Comparison of ENCODE assay signal across 7 mouse cellular contexts in genomic region chr8:84004533-84005201, GRCm38 (mm10). TPM values are rescaled to one million over a fixed set of nuclear protein-coding genes. Genes with fewer than 3 reads are reported as not detected.
DNase-seq lines count a peak whose midpoint lies in the region; ATAC-seq lines count a peak whose summit lies in the region.

No protein-coding gene starts in this region.

- DNase-seq in adrenal gland, postnatal 10 days = peak; percentile 96
- peak; percentile 94 for DNase-seq in embryonic facial prominence, embryonic 10.5 days (ENCODE audit: low spot score)
- DNase-seq in kidney, adult 11 months = peak; percentile 96
- peak; percentile 92 for DNase-seq in limb, embryonic 10.5 days (ENCODE audit: low spot score)
- peak; percentile 81 for DNase-seq in spleen, adult 12 weeks (ENCODE audit: low spot score)

- peaks cover 38% of the 10 kb centered on the region for H3K36me3 ChIP-seq in embryonic facial prominence, embryonic 10.5 days (replicated peaks)
- peaks cover 35% of the 10 kb centered on the region for H3K36me3 ChIP-seq in limb, embryonic 10.5 days
- peaks cover 14% of the 10 kb centered on the region for H3K36me3 ChIP-seq in midbrain, embryonic 13.5 days

- peak overlapping the region; percentile 88 for H3K4me2 ChIP-seq in midbrain, embryonic 13.5 days (replicated peaks)

- peaks cover 43% of the 10 kb centered on the region for H3K27me3 ChIP-seq in embryonic facial prominence, embryonic 10.5 days (replicated peaks; ENCODE audit: low read depth, poor library complexity, severe bottlenecking)
- peaks cover 41% of the 10 kb centered on the region for H3K27me3 ChIP-seq in limb, embryonic 10.5 days (ENCODE audit: low read depth, poor library complexity, severe bottlenecking)
- H3K27me3 ChIP-seq in midbrain, embryonic 13.5 days = peaks cover 36% of the 10 kb centered on the region

- no peaks in the 10 kb centered on the region for H3K9me3 ChIP-seq in embryonic facial prominence, embryonic 10.5 days
- no peaks in the 10 kb centered on the region for H3K9me3 ChIP-seq in limb, embryonic 10.5 days (replicated peaks)
- H3K9me3 ChIP-seq in midbrain, embryonic 13.5 days = no peaks in the 10 kb centered on the region

- WGBS in embryonic facial prominence, embryonic 10.5 days = under 1% methylated on average over 30 of the region's 30 CpGs
- WGBS in limb, embryonic 10.5 days = 1% methylated on average over 30 of the region's 30 CpGs
- 1% methylated on average over 30 of the region's 30 CpGs for WGBS in midbrain, embryonic 13.5 days

- H3K4me3 ChIP-seq in embryonic facial prominence, embryonic 10.5 days = peak overlapping the region; percentile 65
- H3K4me3 ChIP-seq in limb, embryonic 10.5 days = peak overlapping the region; percentile 62
- H3K4me3 ChIP-seq in midbrain, embryonic 13.5 days (replicated peaks) = peak overlapping the region; percentile 61

- peak overlapping the region; percentile 75 for H3K9ac ChIP-seq in midbrain, embryonic 13.5 days (replicated peaks)

- ATAC-seq in granulocyte monocyte progenitor cell, adult 5-6 weeks (replicated peaks; ENCODE audit: poor library complexity, severe bottlenecking) = peak; percentile 99
- ATAC-seq in midbrain, embryonic 13.5 days = peak; percentile 75

- H3K4me1 ChIP-seq in embryonic facial prominence, embryonic 10.5 days = peaks cover 44% of the 10 kb centered on the region
- peaks cover 40% of the 10 kb centered on the region for H3K4me1 ChIP-seq in limb, embryonic 10.5 days
- H3K4me1 ChIP-seq in midbrain, embryonic 13.5 days (replicated peaks) = peaks cover 26% of the 10 kb centered on the region

- H3K27ac ChIP-seq in embryonic facial prominence, embryonic 10.5 days (replicated peaks) = peak overlapping the region; percentile 81
- peak overlapping the region; percentile 80 for H3K27ac ChIP-seq in limb, embryonic 10.5 days
- H3K27ac ChIP-seq in midbrain, embryonic 13.5 days = peak overlapping the region; percentile 60

RNA-seq across cellular contexts. Expression of gene 1700067K01Rik, which starts 3.4 kb away (rescaled TPM):
- under 1 TPM; 0.48 to 0.60 TPM for total RNA-seq in adrenal gland, postnatal 10 days (2021)
- 0.60 and 1.0 TPM in 2 replicates for polyA plus RNA-seq in embryonic facial prominence, embryonic 10.5 days (2016; fragmentation: Nextera tagmentation; extraction: Ambion mirVana)
- total RNA-seq in granulocyte monocyte progenitor cell, adult 5-6 weeks (2014; fragmentation: Nextera tagmentation) = 2.3 TPM in 1 of 2 replicates, not detected in the other
- total RNA-seq in granulocyte monocyte progenitor cell, adult 5-6 weeks (2017) = not detected in 2 replicates
- polyA plus RNA-seq in limb, embryonic 10.5 days (2016; fragmentation: Nextera tagmentation; extraction: Ambion mirVana) = 0.28 and 0.73 TPM in 2 replicates
- polyA plus RNA-seq in midbrain, embryonic 13.5 days (2015; fragmentation: Nextera tagmentation; extraction: Ambion mirVana) = 0.26 and 0.89 TPM in 2 replicates

RNA-seq across cellular contexts. Expression of gene Samd1, which starts 7.2 kb away (rescaled TPM):
- 10 to 100 TPM; 40.8 to 41.6 TPM for total RNA-seq in adrenal gland, postnatal 10 days (2021)
- 12.1 and 12.2 TPM in 2 replicates for polyA plus RNA-seq in embryonic facial prominence, embryonic 10.5 days (2016; fragmentation: Nextera tagmentation; extraction: Ambion mirVana)
- total RNA-seq in granulocyte monocyte progenitor cell, adult 5-6 weeks (2014; fragmentation: Nextera tagmentation) = 58.8 and 66.1 TPM in 2 replicates
- total RNA-seq in granulocyte monocyte progenitor cell, adult 5-6 weeks (2017) = 37.5 and 60.0 TPM in 2 replicates
- polyA plus RNA-seq in limb, embryonic 10.5 days (2016; fragmentation: Nextera tagmentation; extraction: Ambion mirVana) = 10.3 and 12.5 TPM in 2 replicates
- polyA plus RNA-seq in midbrain, embryonic 13.5 days (2015; fragmentation: Nextera tagmentation; extraction: Ambion mirVana) = 7.7 and 8.7 TPM in 2 replicates

RNA-seq across cellular contexts. Expression of gene 2210011C24Rik, which starts 7.3 kb away (rescaled TPM):
- total RNA-seq in adrenal gland, postnatal 10 days (2021) = under 1 TPM in 1 of 2 experiments, not detected in 1; 0.24 TPM
- polyA plus RNA-seq in embryonic facial prominence, embryonic 10.5 days (2016; fragmentation: Nextera tagmentation; extraction: Ambion mirVana) = 0.28 TPM in 1 of 2 replicates, not detected in the other
- not detected in 2 replicates for total RNA-seq in granulocyte monocyte progenitor cell, adult 5-6 weeks (2014; fragmentation: Nextera tagmentation)
- total RNA-seq in granulocyte monocyte progenitor cell, adult 5-6 weeks (2017) = not detected in 2 replicates
- polyA plus RNA-seq in limb, embryonic 10.5 days (2016; fragmentation: Nextera tagmentation; extraction: Ambion mirVana) = 0.13 TPM in 1 of 2 replicates, not detected in the other
- polyA plus RNA-seq in midbrain, embryonic 13.5 days (2015; fragmentation: Nextera tagmentation; extraction: Ambion mirVana) = 0.19 TPM in 1 of 2 replicates, not detected in the other

RNA-seq across cellular contexts. Expression of gene Palm3, which starts 16.6 kb away (rescaled TPM):
- under 1 TPM; 0.57 to 0.70 TPM for total RNA-seq in adrenal gland, postnatal 10 days (2021)
- polyA plus RNA-seq in embryonic facial prominence, embryonic 10.5 days (2016; fragmentation: Nextera tagmentation; extraction: Ambion mirVana) = 9.3 and 11.5 TPM in 2 replicates
- total RNA-seq in granulocyte monocyte progenitor cell, adult 5-6 weeks (2014; fragmentation: Nextera tagmentation) = not detected in 2 replicates
- not detected in 2 replicates for total RNA-seq in granulocyte monocyte progenitor cell, adult 5-6 weeks (2017)
- polyA plus RNA-seq in limb, embryonic 10.5 days (2016; fragmentation: Nextera tagmentation; extraction: Ambion mirVana) = 6.5 and 6.6 TPM in 2 replicates
- polyA plus RNA-seq in midbrain, embryonic 13.5 days (2015; fragmentation: Nextera tagmentation; extraction: Ambion mirVana) = 2.0 and 3.4 TPM in 2 replicates

RNA-seq across cellular contexts. Expression of gene Prkaca, which starts 31.9 kb away (rescaled TPM):
- total RNA-seq in adrenal gland, postnatal 10 days (2021) = 100 to 1,000 TPM; 253 to 325 TPM
- 150 and 153 TPM in 2 replicates for polyA plus RNA-seq in embryonic facial prominence, embryonic 10.5 days (2016; fragmentation: Nextera tagmentation; extraction: Ambion mirVana)
- 36.4 and 39.3 TPM in 2 replicates for total RNA-seq in granulocyte monocyte progenitor cell, adult 5-6 weeks (2014; fragmentation: Nextera tagmentation)
- total RNA-seq in granulocyte monocyte progenitor cell, adult 5-6 weeks (2017) = 18.2 and 20.3 TPM in 2 replicates
- 136 and 158 TPM in 2 replicates for polyA plus RNA-seq in limb, embryonic 10.5 days (2016; fragmentation: Nextera tagmentation; extraction: Ambion mirVana)
- 177 and 189 TPM in 2 replicates for polyA plus RNA-seq in midbrain, embryonic 13.5 days (2015; fragmentation: Nextera tagmentation; extraction: Ambion mirVana)

Comparison
In these comparisons a context has a peak if more than half of its experiments do, and no peak if none do; other contexts are left out.
1. Peak in every context shown above with its lines: DNase-seq, ATAC-seq, H3K4me3 ChIP-seq and H3K27ac ChIP-seq.